Mouse (Mus musculus) limb, embryonic 10.5 days (tissue): ENCODE results near the gene Krt78. TPM values are rescaled to one million over a fixed set of nuclear protein-coding genes. Genes with fewer than 3 reads are reported as not detected.

Source experiments
- DNase-seq: peaks from one replicate; pipeline ENCODE4 v3.0.0-alpha.2; 2017; ENCODE audit warnings: low spot score
- H3K27ac ChIP-seq: fragments of 300-500 bp; sonication (generic); 2 replicates; pipeline ENCODE4 v1.5.1; 2016; ENCODE audit warnings: mild to moderate bottlenecking
- H3K27me3 ChIP-seq: fragments of 300-500 bp; sonication (generic); 2 replicates; pipeline ENCODE4 v1.6.1; 2016; ENCODE audit warnings: low read depth, mild to moderate bottlenecking; ENCODE audit not compliant: poor library complexity, severe bottlenecking
- H3K36me3 ChIP-seq: fragments of 300-500 bp; sonication (generic); 2 replicates; pipeline ENCODE4 v1.6.1; 2016; ENCODE audit warnings: mild to moderate bottlenecking, moderate library complexity
- H3K4me1 ChIP-seq: fragments of 300-500 bp; sonication (generic); 2 replicates; pipeline ENCODE4 v1.6.1; 2016
- H3K4me3 ChIP-seq: fragments of 300-500 bp; sonication (generic); 2 replicates; pipeline ENCODE4 v1.5.1; 2016; ENCODE audit warnings: mild to moderate bottlenecking, moderate library complexity
- H3K9me3 ChIP-seq: fragments of 300-500 bp; sonication (generic); replicated peaks from 2 replicates; pipeline ENCODE4 v1.6.1; 2016; ENCODE audit warnings: mild to moderate bottlenecking
- WGBS: fragments of 180-500 bp; shearing (Covaris S2); methylation state at CpG from one replicate; pipeline ENCODE4 v1.1.7; 2016; 5-methylcytosine and 5-hydroxymethylcytosine counted together
- polyA plus RNA-seq: library from polyadenylated mRNA; unstranded; fragments of >200 nt; fragmentation: Nextera tagmentation; extraction: Ambion mirVana; gene quantifications from 2 replicates; pipeline ENCODE4 v1.2.1, GENCODE M21; 2016

Gene Krt78
- polyA plus RNA-seq, 1 experiment from 2014 or later: 0.08 TPM

- Histone ChIP-seq H3K27me3 (0 out of 2 replicates have a peak, but pooled peaks cover 4% of the 10 kb centered on the region), H3K4me3 (no peak overlapping the region), H3K36me3 (no peaks in the 10 kb centered on the region), H3K9me3 (no peaks in the 10 kb centered on the region), H3K27ac (no peak overlapping the region), H3K4me1 (no peaks in the 10 kb centered on the region)
- DNase-seq: no peak
- 89% methylated on average over 7 of the region's 7 CpGs for WGBS
These were observed 1.2 kb downstream of the Krt78 start for GRCm38 (mm10) chr15:101952733-101953474.

GRCm38 (mm10) chr15:101945430-101945829, 8.7 kb downstream of the Krt78 start:
- Histone ChIP-seq H3K4me1 (peaks cover 18% of the 10 kb centered on the region), H3K9me3 (no peaks in the 10 kb centered on the region), H3K36me3 (no peaks in the 10 kb centered on the region), H3K27ac (no peak overlapping the region), H3K4me3 (no peak overlapping the region), H3K27me3 (no peaks in the 10 kb centered on the region)
- no peak for DNase-seq
- 83% methylated on average over 1 of the region's 1 CpGs for WGBS

DNA sequence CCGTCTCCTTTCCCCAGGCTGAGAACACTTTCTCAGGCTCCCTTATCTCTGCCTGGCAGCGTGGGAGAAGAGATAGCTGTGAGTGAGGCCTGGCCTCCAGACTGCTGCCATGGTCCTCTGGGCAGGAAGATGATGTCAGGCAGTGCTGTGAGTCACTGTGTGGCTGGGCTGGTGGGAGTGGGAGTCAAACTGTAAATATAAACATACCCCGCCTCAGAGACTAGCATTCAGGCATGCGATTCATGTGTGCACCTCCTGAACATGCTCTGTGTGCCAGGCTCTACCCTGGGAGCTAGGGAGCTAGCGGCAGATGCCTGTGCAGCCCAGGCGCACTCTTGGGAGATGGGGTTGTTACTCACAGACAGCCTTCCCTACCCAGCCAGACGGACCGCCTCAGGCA, 12.1 kb downstream of the Krt78 start:
- Histone ChIP-seq H3K9me3 (no peaks in the 10 kb centered on the region), H3K4me1 (peaks cover 19% of the 10 kb centered on the region), H3K4me3 (no peak overlapping the region), H3K36me3 (no peaks in the 10 kb centered on the region), H3K27me3 (no peaks in the 10 kb centered on the region), H3K27ac (0 out of 2 replicates have a peak overlapping the region, but pooled peaks have one; percentile 26)
- 68% methylated on average over 8 of the region's 8 CpGs for WGBS
- DNase-seq: no peak

GRCm38 (mm10) chr15:101940274-101940829, 13.7 kb downstream of the Krt78 start, which contains the start of gene Krt79:
TSS of gene Krt79 (minus strand) at chr15:101940324.
- peak within 1 kb of the TSS; percentile 36 for H3K27ac ChIP-seq
- no peaks in the 10 kb centered on the region for H3K9me3 ChIP-seq
- 54% methylated on average over 6 of the region's 6 CpGs for WGBS
- no peak within 1 kb of the TSS for H3K4me3 ChIP-seq
- H3K36me3 ChIP-seq: no peaks in the 10 kb centered on the region
- peaks cover 19% of the 10 kb centered on the region for H3K4me1 ChIP-seq
- DNase-seq: no peak
- peaks cover 4% of the 10 kb centered on the region; the same call in 1 of the 2 replicates for H3K27me3 ChIP-seq

DNA sequence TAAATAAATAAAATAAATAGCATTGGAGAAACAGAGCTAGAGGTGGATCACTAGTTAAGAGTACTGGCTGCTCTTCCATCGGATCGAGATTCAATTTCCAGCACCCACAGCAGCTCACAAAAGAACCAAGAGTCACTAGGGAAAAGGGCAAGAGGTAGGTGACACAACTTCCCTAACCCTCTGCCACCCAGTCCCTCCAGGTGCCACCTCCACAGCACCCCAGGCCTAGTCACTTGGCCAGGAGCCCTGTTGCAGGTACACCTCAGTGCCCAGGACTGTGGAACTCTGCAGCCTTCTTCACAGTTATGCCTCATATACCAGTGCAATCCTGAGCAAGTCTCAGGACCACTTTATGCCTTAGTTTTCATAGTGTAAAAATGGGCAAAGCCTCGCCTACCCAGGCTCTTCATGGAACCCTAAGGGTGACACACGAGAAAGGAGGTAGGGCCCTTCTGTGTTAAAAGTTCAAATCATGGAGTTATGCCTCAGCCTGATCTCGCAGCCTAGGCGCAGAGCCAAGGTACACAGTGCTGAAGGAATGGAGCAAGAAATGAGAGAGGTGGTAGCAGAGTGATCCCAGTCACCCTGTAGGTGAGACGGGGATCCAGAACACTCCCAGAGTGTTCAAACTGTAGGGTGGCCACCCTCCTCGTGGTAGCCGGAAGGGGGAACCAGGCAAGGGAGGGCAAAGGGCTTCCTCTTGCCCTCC, 15.3 kb downstream of the Krt78 start:
- no peak for DNase-seq
- Histone ChIP-seq H3K27me3 (peaks cover 7% of the 10 kb centered on the region; the same call in 1 of the 2 replicates), H3K36me3 (no peaks in the 10 kb centered on the region), H3K4me3 (no peak overlapping the region), H3K9me3 (no peaks in the 10 kb centered on the region), H3K27ac (no peak overlapping the region), H3K4me1 (peaks cover 19% of the 10 kb centered on the region)
- WGBS: 91% methylated on average over 9 of the region's 9 CpGs

GRCm38 (mm10) chr15:101933024-101933423, 21.1 kb downstream of the Krt78 start:
- no peak overlapping the region for H3K27ac ChIP-seq
- H3K4me1 ChIP-seq: peaks cover 26% of the 10 kb centered on the region
- no peak overlapping the region for H3K4me3 ChIP-seq
- no peak for DNase-seq
- H3K9me3 ChIP-seq: no peaks in the 10 kb centered on the region
- no peaks in the 10 kb centered on the region for H3K36me3 ChIP-seq
- 70% methylated on average over 6 of the region's 6 CpGs for WGBS
- H3K27me3 ChIP-seq: peaks cover 51% of the 10 kb centered on the region

- peak; percentile 63 for DNase-seq
These were observed 24.4 kb downstream of the Krt78 start for GRCm38 (mm10) chr15:101929666-101930065.

GRCm38 (mm10) chr15:101929087-101929486, 25.0 kb downstream of the Krt78 start:
- peak; percentile 37 for DNase-seq
- 7% methylated on average over 9 of the region's 9 CpGs for WGBS

More at GRCm38 (mm10) chr15:101929666-101930065, 24.4 kb downstream of the Krt78 start:
- 2% methylated on average over 17 of the region's 17 CpGs for WGBS
- H3K27ac ChIP-seq: peak overlapping the region; percentile 38
- H3K27me3 ChIP-seq: peaks cover 48% of the 10 kb centered on the region
- peak overlapping the region; percentile 41 for H3K4me3 ChIP-seq
- H3K36me3 ChIP-seq: no peaks in the 10 kb centered on the region
- peaks cover 34% of the 10 kb centered on the region for H3K4me1 ChIP-seq
- no peaks in the 10 kb centered on the region for H3K9me3 ChIP-seq

DNA sequence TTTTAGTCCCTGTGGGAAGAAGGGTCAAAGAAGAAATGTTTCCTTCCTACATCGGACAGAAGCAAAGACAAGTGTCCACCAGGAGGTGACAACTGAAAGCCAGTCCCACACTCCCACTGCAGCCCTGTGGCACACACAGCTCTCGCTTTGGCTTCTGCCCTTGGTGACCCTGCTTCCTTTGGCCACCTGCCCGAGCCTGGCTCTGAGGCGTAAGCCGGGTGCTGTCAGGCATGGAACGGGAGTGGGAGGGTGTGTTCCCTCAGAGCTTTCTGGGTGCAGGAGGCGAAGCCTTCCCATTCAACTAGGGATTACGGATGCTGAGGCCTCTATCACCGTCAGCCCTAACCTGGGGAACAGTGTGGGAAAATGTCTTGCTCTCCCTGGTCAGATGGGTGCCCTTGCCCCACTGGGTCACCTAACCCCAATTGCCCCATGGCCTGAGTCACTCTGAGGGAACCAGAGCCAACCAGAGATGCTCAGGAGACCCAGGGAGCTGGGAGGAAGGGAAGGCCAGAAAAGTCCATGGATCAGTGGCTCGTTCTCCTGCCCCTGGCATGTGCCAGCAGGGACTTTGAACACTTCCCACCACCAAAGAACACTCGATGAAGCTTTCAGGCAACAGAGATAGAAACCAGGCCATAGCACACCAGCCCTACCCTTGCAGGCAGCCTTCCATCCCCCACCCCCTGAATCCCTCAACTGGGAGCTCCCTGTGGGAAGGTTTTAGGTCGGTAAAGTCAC, 26.6 kb downstream of the Krt78 start:
- Histone ChIP-seq H3K4me3 (no peak overlapping the region), H3K36me3 (no peaks in the 10 kb centered on the region), H3K9me3 (no peaks in the 10 kb centered on the region), H3K27me3 (peaks cover 40% of the 10 kb centered on the region), H3K4me1 (peaks cover 34% of the 10 kb centered on the region), H3K27ac (peak overlapping the region; percentile 50; the same call in 1 of the 2 replicates)
- WGBS: 73% methylated on average over 12 of the region's 12 CpGs
- DNase-seq: no peak

More at GRCm38 (mm10) chr15:101929087-101929486, 25.0 kb downstream of the Krt78 start:
- Histone ChIP-seq H3K27me3 (peaks cover 48% of the 10 kb centered on the region), H3K9me3 (no peaks in the 10 kb centered on the region), H3K36me3 (no peaks in the 10 kb centered on the region), H3K4me3 (peak overlapping the region; percentile 41), H3K27ac (0 out of 2 replicates have a peak overlapping the region, but pooled peaks have one; percentile 38), H3K4me1 (peaks cover 34% of the 10 kb centered on the region)

GRCm38 (mm10) chr15:101925041-101925440, 29.0 kb downstream of the Krt78 start:
- H3K27ac ChIP-seq: no peak overlapping the region
- 89% methylated on average over 1 of the region's 1 CpGs for WGBS

GRCm38 (mm10) chr15:101924635-101925034, 29.5 kb downstream of the Krt78 start, which contains the start of gene Krt4:
TSS of gene Krt4 (minus strand) at chr15:101924735.
- Histone ChIP-seq H3K27ac (no peak within 1 kb of the TSS), H3K9me3 (no peaks in the 10 kb centered on the region), H3K4me3 (no peak within 1 kb of the TSS), H3K36me3 (no peaks in the 10 kb centered on the region), H3K27me3 (peaks cover 11% of the 10 kb centered on the region), H3K4me1 (peaks cover 22% of the 10 kb centered on the region)
- WGBS: 80% methylated on average over 11 of the region's 11 CpGs
- DNase-seq: no peak

More at GRCm38 (mm10) chr15:101925041-101925440, 29.0 kb downstream of the Krt78 start:
- no peak for DNase-seq
- H3K36me3 ChIP-seq: no peaks in the 10 kb centered on the region
- H3K9me3 ChIP-seq: no peaks in the 10 kb centered on the region
- H3K4me3 ChIP-seq: no peak overlapping the region
- peaks cover 26% of the 10 kb centered on the region for H3K4me1 ChIP-seq
- H3K27me3 ChIP-seq: peaks cover 15% of the 10 kb centered on the region

GRCm38 (mm10) chr15:101922296-101922695, 31.8 kb downstream of the Krt78 start:
- 92% methylated on average over 2 of the region's 2 CpGs for WGBS
- DNase-seq: no peak
- peaks cover under 1% of the 10 kb centered on the region for H3K4me1 ChIP-seq
- no peak overlapping the region for H3K4me3 ChIP-seq
- H3K27ac ChIP-seq: no peak overlapping the region
- 0 out of 2 replicates have a peak, but pooled peaks cover under 1% of the 10 kb centered on the region for H3K27me3 ChIP-seq
- H3K36me3 ChIP-seq: no peaks in the 10 kb centered on the region
- no peaks in the 10 kb centered on the region for H3K9me3 ChIP-seq
